Mouse (Mus musculus) CH12.LX (cell line): ENCODE measurements around the gene Atp8a2.

Source experiments
- CTCF ChIP-seq, 2 experiments: IDR thresholded peaks in 1 of 2; conservative IDR thresholded peaks in 1 of 2; 2 replicates each; pipeline ENCODE4 v1.5.1; 2011 to 2012; ENCODE audit warnings: low read depth in 2 of 2, low read length in 2 of 2, improper control_type of control experiment in 1 of 2, inconsistent platforms in 1 of 2, mild to moderate bottlenecking in 1 of 2, moderate library complexity in 1 of 2
- EP300 ChIP-seq: IDR thresholded peaks from 2 replicates; pipeline ENCODE4 v1.6.1; 2011; ENCODE audit warnings: low read length, improper control_type of control experiment
- POLR2A ChIP-seq: IDR thresholded peaks from 2 replicates; pipeline ENCODE4 v1.6.1; 2011; ENCODE audit warnings: low read depth, mild to moderate bottlenecking, improper control_type of control experiment, low read length

DNA sequence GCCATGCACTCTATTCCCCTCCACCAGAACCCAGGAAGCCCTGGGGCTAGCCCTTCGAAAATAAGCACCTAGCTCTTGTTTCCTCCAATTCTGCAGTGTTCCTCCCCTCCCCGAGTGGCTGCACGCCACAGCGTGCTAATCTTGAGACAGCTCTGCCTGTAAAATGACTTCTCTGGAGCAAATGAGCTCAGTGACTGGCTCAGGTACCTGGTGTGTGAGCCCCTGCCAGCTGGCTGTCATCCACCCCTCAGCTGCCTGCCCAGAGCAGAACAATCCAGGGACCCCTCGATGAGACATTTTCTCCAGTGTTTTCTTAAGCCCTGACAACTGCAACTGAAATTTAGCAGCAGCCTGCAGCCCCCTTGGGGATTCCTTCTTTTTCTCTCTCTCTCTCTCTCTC, 495.5 kb downstream of the Atp8a2 start:
- TF ChIP-seq EP300: no peak
- TF ChIP-seq POLR2A: no peak
- no peak for TF ChIP-seq CTCF (conservative IDR thresholded peaks at IDR 0.05 in 1 of 2, IDR thresholded peaks at IDR 0.05 in 1 of 2; ENCODE audit: low read depth in 2 of 2, low read length in 2 of 2)
